Mouse (Mus musculus) megakaryocyte, embryonic 14.5 days (primary cell): Measurements from ENCODE around the gene Fam129a.

Experiments used
- FLI1 ChIP-seq: IDR thresholded peaks from 2 replicates; pipeline ENCODE4 v1.6.1; 2012; ENCODE audit warnings: low read length, inconsistent platforms, mixed read lengths
- GATA1 ChIP-seq: IDR thresholded peaks from 3 replicates; pipeline ENCODE4 v1.6.1; 2012; ENCODE audit warnings: mixed read lengths, low read length, inconsistent platforms, borderline replicate concordance

GRCm38 (mm10) chr1:151702816-151703215 is 131.8 kb downstream of the Fam129a start:
- TF ChIP-seq GATA1 (no peak), FLI1 (no peak)
